Mouse (Mus musculus): Measurements from ENCODE around the gene Olfr773. TPM values are rescaled to one million over a fixed set of nuclear protein-coding genes. Genes with fewer than 3 reads are reported as not detected.
"Not testable (repeated sequence)": the region's sequence is repeated elsewhere in the genome, so short reads cannot be mapped to it uniquely, and the experiment has no call there.

Olfr773 gene
- not detected in 2 replicates for polyA plus RNA-seq (2014; fragmentation: Nextera tagmentation; extraction: Ambion mirVana)

- DNase-seq (ENCODE audit: low spot score); H3K4me2 ChIP-seq (ENCODE audit: low read depth, low read length); H3K4me3 ChIP-seq (ENCODE audit: low read depth, low read length); ATAC-seq (replicated peaks; ENCODE audit: insufficient number of reproducible peaks, low FRiP score, low TSS enrichment, low read depth); H3K36me3 ChIP-seq (replicated peaks; ENCODE audit: control insufficient read depth, insufficient read depth, low read depth, low read length); H3K9ac ChIP-seq (replicated peaks; ENCODE audit: low read length); H3K4me1 ChIP-seq (ENCODE audit: control insufficient read depth, insufficient read depth, low read length); H3K9me3 ChIP-seq (replicated peaks; ENCODE audit: control insufficient read depth, low read length); H3K27me3 ChIP-seq (ENCODE audit: control insufficient read depth, insufficient read depth, low read length); H3K27ac ChIP-seq (replicated peaks; ENCODE audit: low read depth, low read length): not testable (repeated sequence)
Measured at GRCm38 (mm10) chr10:129187319-129187718, at the start of gene Olfr773. TSS of gene Olfr773 (minus strand) at chr10:129187419.

DNA sequence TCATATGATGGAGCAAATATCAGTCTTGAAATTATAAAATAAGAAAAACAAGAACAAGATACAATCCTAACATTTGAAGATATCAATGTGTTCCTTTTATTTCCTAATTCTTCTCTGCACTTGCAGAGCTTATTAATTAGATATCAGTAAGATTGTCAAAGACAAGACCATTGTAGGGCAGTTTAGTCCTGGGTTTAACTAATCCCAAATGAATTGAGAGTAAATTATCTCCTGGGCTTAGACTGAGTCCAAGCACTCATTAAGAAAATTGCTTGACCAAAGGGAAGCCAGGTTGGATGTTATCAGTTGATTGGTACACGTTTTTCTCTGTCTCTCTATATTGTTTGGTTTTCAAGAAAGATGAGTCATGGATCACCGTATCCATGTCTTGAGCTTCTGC lies 48.7 kb upstream of the Olfr773 start, which contains the start of gene Olfr774:
Gene Olfr774 (plus strand): TSS at position 301 of the 400 bp plus-strand sequence.
- Histone ChIP-seq H3K9ac (replicated peaks; ENCODE audit: low read length) (no peak within 1 kb of the TSS), H3K4me2 (ENCODE audit: low read depth, low read length) (no peak within 1 kb of the TSS), H3K9me3 (replicated peaks; ENCODE audit: control insufficient read depth, low read length) (no peaks in the 10 kb centered on the region), H3K27ac (replicated peaks; ENCODE audit: low read depth, low read length) (no peak within 1 kb of the TSS), H3K4me1 (ENCODE audit: control insufficient read depth, insufficient read depth, low read length) (no peaks in the 10 kb centered on the region), H3K4me3 (ENCODE audit: low read depth, low read length) (no peak within 1 kb of the TSS), H3K36me3 (replicated peaks; ENCODE audit: control insufficient read depth, insufficient read depth, low read depth, low read length) (no peaks in the 10 kb centered on the region), H3K27me3 (ENCODE audit: control insufficient read depth, insufficient read depth, low read length) (no peaks in the 10 kb centered on the region)
- 68% methylated on average over 2 of the region's 2 CpGs for WGBS
- no peak for DNase-seq (ENCODE audit: low spot score)
- ATAC-seq (replicated peaks; ENCODE audit: insufficient number of reproducible peaks, low FRiP score, low TSS enrichment, low read depth), result no peak

DNA sequence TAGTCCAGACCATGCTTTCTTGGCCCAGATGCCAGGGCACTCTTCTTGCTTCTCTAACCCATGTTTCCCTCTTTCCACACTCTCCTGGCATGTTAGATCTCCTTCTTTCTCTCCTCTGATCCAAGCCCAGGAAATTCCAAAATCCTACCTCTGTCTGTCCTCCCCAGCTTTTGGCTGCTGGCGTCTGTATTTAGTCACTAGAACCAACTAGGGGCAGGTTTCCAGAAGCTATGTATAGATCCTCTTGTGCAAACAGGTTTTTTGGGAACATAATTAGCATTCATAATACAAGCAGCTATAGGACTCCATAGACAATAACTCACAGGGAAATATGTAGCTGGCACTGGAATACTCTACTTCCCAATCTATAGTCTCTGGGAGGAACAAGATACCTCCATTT lies 43.5 kb upstream of the Olfr773 start:
- DNase-seq (ENCODE audit: low spot score) (no peak), ATAC-seq (replicated peaks; ENCODE audit: insufficient number of reproducible peaks, low FRiP score, low TSS enrichment, low read depth) (no peak)
- no peaks in the 10 kb centered on the region for H3K27me3 ChIP-seq (ENCODE audit: control insufficient read depth, insufficient read depth, low read length)
- H3K4me2 ChIP-seq (ENCODE audit: low read depth, low read length), result no peak overlapping the region
- no peaks in the 10 kb centered on the region for H3K36me3 ChIP-seq (replicated peaks; ENCODE audit: control insufficient read depth, insufficient read depth, low read depth, low read length)
- H3K4me3 ChIP-seq (ENCODE audit: low read depth, low read length), result no peak overlapping the region
- no peaks in the 10 kb centered on the region for H3K9me3 ChIP-seq (replicated peaks; ENCODE audit: control insufficient read depth, low read length)
- WGBS, result 88% methylated on average over 1 of the region's 1 CpGs
- H3K27ac ChIP-seq (replicated peaks; ENCODE audit: low read depth, low read length), result no peak overlapping the region
- no peak overlapping the region for H3K9ac ChIP-seq (replicated peaks; ENCODE audit: low read length)
- H3K4me1 ChIP-seq (ENCODE audit: control insufficient read depth, insufficient read depth, low read length), result no peaks in the 10 kb centered on the region

DNA sequence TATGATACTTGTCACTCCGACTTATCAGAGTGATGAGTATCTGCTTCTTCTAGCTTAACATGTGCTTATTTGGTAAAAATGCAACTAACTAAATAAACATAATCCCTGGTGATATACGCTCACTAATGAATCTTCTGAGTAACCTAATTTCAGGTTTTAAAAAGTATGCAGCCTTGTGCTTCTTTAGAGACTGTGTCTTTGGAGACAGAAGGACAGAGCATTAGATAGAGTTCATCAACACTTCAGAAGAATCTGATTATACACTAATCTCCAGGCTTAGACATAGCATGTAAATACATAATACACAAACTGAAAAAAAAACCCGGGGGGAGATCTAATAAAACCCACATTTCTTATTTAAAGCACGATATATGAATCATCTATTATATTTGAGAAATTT lies 9.4 kb downstream of the Olfr773 start, which contains the start of gene Olfr772:
Gene Olfr772 (minus strand): TSS at position 101 of the 400 bp plus-strand sequence.
- H3K36me3 ChIP-seq (replicated peaks; ENCODE audit: control insufficient read depth, insufficient read depth, low read depth, low read length); ATAC-seq (replicated peaks; ENCODE audit: insufficient number of reproducible peaks, low FRiP score, low TSS enrichment, low read depth): not testable (repeated sequence)
- WGBS, result 90% methylated on average over 3 of the region's 4 CpGs

GRCm38 (mm10) chr10:129164651-129165050 lies 22.6 kb downstream of the Olfr773 start, which contains the start of gene Olfr771:
TSS of gene Olfr771 (minus strand) at chr10:129164751.
- H3K4me2 ChIP-seq (ENCODE audit: low read depth, low read length), result no peak within 1 kb of the TSS
- H3K27ac ChIP-seq (replicated peaks; ENCODE audit: low read depth, low read length), result no peak within 1 kb of the TSS
- H3K4me3 ChIP-seq (ENCODE audit: low read depth, low read length), result no peak within 1 kb of the TSS
- no peaks in the 10 kb centered on the region for H3K27me3 ChIP-seq (ENCODE audit: control insufficient read depth, insufficient read depth, low read length)
- DNase-seq (ENCODE audit: low spot score), result no peak
- H3K36me3 ChIP-seq (replicated peaks; ENCODE audit: control insufficient read depth, insufficient read depth, low read depth, low read length), result no peaks in the 10 kb centered on the region
- no peak within 1 kb of the TSS for H3K9ac ChIP-seq (replicated peaks; ENCODE audit: low read length)
- WGBS, result 88% methylated on average over 1 of the region's 1 CpGs
- H3K4me1 ChIP-seq (ENCODE audit: control insufficient read depth, insufficient read depth, low read length), result no peaks in the 10 kb centered on the region
- no peaks in the 10 kb centered on the region for H3K9me3 ChIP-seq (replicated peaks; ENCODE audit: control insufficient read depth, low read length)
- ATAC-seq (replicated peaks; ENCODE audit: insufficient number of reproducible peaks, low FRiP score, low TSS enrichment, low read depth), result no peak

More for the DNA sequence above, 9.4 kb downstream of the Olfr773 start, which contains the start of gene Olfr772:
- not testable (repeated sequence) for DNase-seq (ENCODE audit: low spot score); H3K27me3 ChIP-seq (ENCODE audit: control insufficient read depth, insufficient read depth, low read length); H3K4me3 ChIP-seq (ENCODE audit: low read depth, low read length); H3K9me3 ChIP-seq (replicated peaks; ENCODE audit: control insufficient read depth, low read length); H3K27ac ChIP-seq (replicated peaks; ENCODE audit: low read depth, low read length); H3K9ac ChIP-seq (replicated peaks; ENCODE audit: low read length); H3K4me1 ChIP-seq (ENCODE audit: control insufficient read depth, insufficient read depth, low read length); H3K4me2 ChIP-seq (ENCODE audit: low read depth, low read length)

DNA sequence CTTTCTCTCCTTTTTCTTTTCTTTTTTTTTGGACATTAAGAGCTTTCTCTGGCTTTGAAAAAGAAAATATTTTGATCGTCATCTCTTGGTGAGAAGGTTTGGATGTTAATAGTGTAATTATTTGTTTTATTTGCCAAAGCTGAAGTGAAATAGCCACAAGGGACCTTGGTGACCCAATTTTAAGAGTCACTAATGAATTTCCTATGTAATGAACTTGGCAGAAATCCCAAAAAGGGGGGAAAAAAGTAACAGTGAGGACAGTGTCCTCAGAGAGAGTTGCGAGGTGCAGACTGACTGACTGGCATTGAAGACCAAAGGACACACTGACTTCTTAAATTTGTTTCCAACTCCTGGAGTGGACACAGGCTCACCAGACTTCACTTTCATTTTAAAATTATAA lies 48.3 kb downstream of the Olfr773 start, which contains the start of gene Olfr770:
Gene Olfr770 (minus strand): TSS at position 101 of the 400 bp plus-strand sequence.
- H3K36me3 ChIP-seq (replicated peaks; ENCODE audit: control insufficient read depth, insufficient read depth, low read depth, low read length), result no peaks in the 10 kb centered on the region
- no peak for DNase-seq (ENCODE audit: low spot score)
- no peak within 1 kb of the TSS for H3K4me2 ChIP-seq (ENCODE audit: low read depth, low read length)
- no peak within 1 kb of the TSS for H3K9ac ChIP-seq (replicated peaks; ENCODE audit: low read length)
- H3K4me1 ChIP-seq (ENCODE audit: control insufficient read depth, insufficient read depth, low read length), result no peaks in the 10 kb centered on the region
- no peaks in the 10 kb centered on the region for H3K27me3 ChIP-seq (ENCODE audit: control insufficient read depth, insufficient read depth, low read length)
- H3K27ac ChIP-seq (replicated peaks; ENCODE audit: low read depth, low read length), result no peak within 1 kb of the TSS
- ATAC-seq (replicated peaks; ENCODE audit: insufficient number of reproducible peaks, low FRiP score, low TSS enrichment, low read depth), result no peak
- H3K9me3 ChIP-seq (replicated peaks; ENCODE audit: control insufficient read depth, low read length), result no peaks in the 10 kb centered on the region
- no peak within 1 kb of the TSS for H3K4me3 ChIP-seq (ENCODE audit: low read depth, low read length)
- WGBS, result 88% methylated on average over 2 of the region's 2 CpGs

Other genes starting within 250 kb of the Olfr773 start
- not detected in 2 replicates for gene Mettl7b, start 226.4 kb downstream of the Olfr773 start, polyA plus RNA-seq (2014; fragmentation: Nextera tagmentation; extraction: Ambion mirVana)
- gene Olfr9, start 198.0 kb downstream of the Olfr773 start, polyA plus RNA-seq (2014; fragmentation: Nextera tagmentation; extraction: Ambion mirVana), result not detected in 2 replicates
- not detected in 2 replicates for gene Olfr763, start 176.6 kb downstream of the Olfr773 start, polyA plus RNA-seq (2014; fragmentation: Nextera tagmentation; extraction: Ambion mirVana)
- not detected in 2 replicates for gene Olfr764-ps1, start 147.5 kb downstream of the Olfr773 start, polyA plus RNA-seq (2014; fragmentation: Nextera tagmentation; extraction: Ambion mirVana)
- gene Olfr765, start 137.4 kb downstream of the Olfr773 start, polyA plus RNA-seq (2014; fragmentation: Nextera tagmentation; extraction: Ambion mirVana), result not detected in 2 replicates
- not detected in 2 replicates for gene Olfr766-ps1, start 118.4 kb downstream of the Olfr773 start, polyA plus RNA-seq (2014; fragmentation: Nextera tagmentation; extraction: Ambion mirVana)
- gene Olfr767, start 104.5 kb downstream of the Olfr773 start, polyA plus RNA-seq (2014; fragmentation: Nextera tagmentation; extraction: Ambion mirVana), result not detected in 2 replicates
- not detected in 2 replicates for gene Olfr768, start 88.0 kb downstream of the Olfr773 start, polyA plus RNA-seq (2014; fragmentation: Nextera tagmentation; extraction: Ambion mirVana)
- not detected in 2 replicates for gene Olfr769, start 69.6 kb downstream of the Olfr773 start, polyA plus RNA-seq (2014; fragmentation: Nextera tagmentation; extraction: Ambion mirVana)
- not detected in 2 replicates for gene Olfr770, start 48.4 kb downstream of the Olfr773 start, polyA plus RNA-seq (2014; fragmentation: Nextera tagmentation; extraction: Ambion mirVana)
- gene Olfr771, start 22.7 kb downstream of the Olfr773 start, polyA plus RNA-seq (2014; fragmentation: Nextera tagmentation; extraction: Ambion mirVana), result not detected in 2 replicates
- gene Olfr772, start 9.5 kb downstream of the Olfr773 start, polyA plus RNA-seq (2014; fragmentation: Nextera tagmentation; extraction: Ambion mirVana), result not detected in 2 replicates
- not detected in 2 replicates for gene Olfr774, start 48.8 kb upstream of the Olfr773 start, polyA plus RNA-seq (2014; fragmentation: Nextera tagmentation; extraction: Ambion mirVana)
- not detected in 2 replicates for gene Olfr775, start 61.0 kb upstream of the Olfr773 start, polyA plus RNA-seq (2014; fragmentation: Nextera tagmentation; extraction: Ambion mirVana)
- not detected in 2 replicates for gene Olfr776, start 71.7 kb upstream of the Olfr773 start, polyA plus RNA-seq (2014; fragmentation: Nextera tagmentation; extraction: Ambion mirVana)
- not detected in 2 replicates for gene Olfr777, start 84.1 kb upstream of the Olfr773 start, polyA plus RNA-seq (2014; fragmentation: Nextera tagmentation; extraction: Ambion mirVana)
- gene Olfr780, start 130.7 kb upstream of the Olfr773 start, polyA plus RNA-seq (2014; fragmentation: Nextera tagmentation; extraction: Ambion mirVana), result not detected in 2 replicates
- gene Olfr781, start 141.4 kb upstream of the Olfr773 start, polyA plus RNA-seq (2014; fragmentation: Nextera tagmentation; extraction: Ambion mirVana), result not detected in 2 replicates
- gene Olfr782, start 161.4 kb upstream of the Olfr773 start, polyA plus RNA-seq (2014; fragmentation: Nextera tagmentation; extraction: Ambion mirVana), result not detected in 2 replicates
- gene Olfr784, start 196.7 kb upstream of the Olfr773 start, polyA plus RNA-seq (2014; fragmentation: Nextera tagmentation; extraction: Ambion mirVana), result not detected in 2 replicates
- not detected in 2 replicates for gene Olfr785, start 218.0 kb upstream of the Olfr773 start, polyA plus RNA-seq (2014; fragmentation: Nextera tagmentation; extraction: Ambion mirVana)
- not detected in 2 replicates for gene Olfr786, start 239.9 kb upstream of the Olfr773 start, polyA plus RNA-seq (2014; fragmentation: Nextera tagmentation; extraction: Ambion mirVana)